Mouse (Mus musculus): ENCODE results near the gene Lpp. TPM values are rescaled to one million over a fixed set of nuclear protein-coding genes. Genes with fewer than 3 reads are reported as not detected.

The Lpp gene
- total and polyA plus RNA-seq, 3 experiments = 0.16 TPM; not detected in 2

DNA sequence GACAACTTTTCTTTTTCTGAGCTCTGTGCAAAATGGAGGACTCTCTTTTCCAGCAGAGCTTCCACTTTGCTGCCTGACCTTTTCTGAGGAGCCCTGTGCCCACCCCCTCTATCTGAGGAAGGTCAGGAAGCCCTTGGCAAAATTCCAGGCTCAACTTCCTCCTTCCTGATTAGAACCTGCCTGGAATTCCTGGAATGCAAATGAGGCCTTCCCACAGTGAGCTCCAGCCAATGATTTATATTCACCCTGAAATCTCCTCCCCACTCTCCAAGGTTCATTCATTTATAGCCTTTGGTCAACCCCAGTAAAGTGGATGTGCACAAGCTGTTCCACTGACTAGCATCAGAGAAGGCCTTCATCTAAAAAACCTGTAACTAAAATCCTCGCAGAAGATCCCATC is 632.9 kb downstream of the Lpp start:
- peaks cover 11% of the 10 kb centered on the region; the same call in 1 of the 2 replicates for H3K9me3 ChIP-seq (replicated peaks)
- TF ChIP-seq TAL1 (conservative IDR thresholded peaks at IDR 0.05; ENCODE audit: low read depth, low read length) (no peak), CTCF (IDR thresholded peaks at IDR 0.05; ENCODE audit: low read depth, low read length) (no peak), GATA2 (IDR thresholded peaks at IDR 0.05; ENCODE audit: borderline replicate concordance, low read depth, low read length) (no peak), POLR2AphosphoS5 (IDR thresholded peaks at IDR 0.05; ENCODE audit: insufficient replicate concordance, low read depth, low read length) (no peak), GATA1 (IDR thresholded peaks at IDR 0.05; ENCODE audit: borderline replicate concordance, low read length) (no peak)
- DNase-seq (ENCODE audit: low spot score) (no peak), ATAC-seq (ENCODE audit: extremely low read depth, insufficient number of reproducible peaks, low FRiP score, poor library complexity, severe bottlenecking) (no peak)
- H3K27me3 ChIP-seq (ENCODE audit: insufficient read depth, low read length) = no peaks in the 10 kb centered on the region
- H3K4me3 ChIP-seq (ENCODE audit: low read depth, low read length) = no peak overlapping the region
- H3K36me3 ChIP-seq (replicated peaks) = no peaks in the 10 kb centered on the region
- no peaks in the 10 kb centered on the region for H3K4me1 ChIP-seq (ENCODE audit: insufficient read depth, low read depth, low read length)

DNA sequence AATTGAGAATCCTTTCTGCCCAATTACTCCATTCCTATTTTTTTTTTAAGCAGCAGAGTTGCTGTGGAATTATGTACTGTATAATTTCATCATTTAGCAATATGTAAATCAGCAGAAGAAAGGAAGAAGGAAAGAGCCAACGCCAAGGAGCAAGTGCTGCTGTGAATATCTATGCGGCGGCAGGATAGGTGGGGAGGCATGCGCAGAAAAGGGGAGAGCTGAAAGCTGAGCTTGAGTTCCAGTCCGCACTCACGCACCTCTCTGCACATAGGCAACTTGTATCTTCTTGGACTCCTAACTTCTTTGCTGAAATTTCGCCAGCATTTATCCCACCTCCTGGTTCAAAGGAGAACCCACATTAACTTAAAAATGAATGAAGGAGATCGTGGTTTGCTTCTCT is 636.2 kb downstream of the Lpp start:
- DNase-seq (ENCODE audit: low spot score) (no peak), ATAC-seq (ENCODE audit: extremely low read depth, insufficient number of reproducible peaks, low FRiP score, poor library complexity, severe bottlenecking) (no peak)
- Histone ChIP-seq H3K4me3 (ENCODE audit: low read depth, low read length) (no peak overlapping the region), H3K4me1 (ENCODE audit: insufficient read depth, low read depth, low read length) (no peaks in the 10 kb centered on the region), H3K9me3 (replicated peaks) (peaks cover 10% of the 10 kb centered on the region; the same call in 1 of the 2 replicates), H3K27me3 (ENCODE audit: insufficient read depth, low read length) (no peaks in the 10 kb centered on the region), H3K36me3 (replicated peaks) (no peaks in the 10 kb centered on the region)
- TF ChIP-seq POLR2AphosphoS5 (IDR thresholded peaks at IDR 0.05; ENCODE audit: insufficient replicate concordance, low read depth, low read length) (no peak), TAL1 (conservative IDR thresholded peaks at IDR 0.05; ENCODE audit: low read depth, low read length) (no peak), CTCF (IDR thresholded peaks at IDR 0.05; ENCODE audit: low read depth, low read length) (no peak)

DNA sequence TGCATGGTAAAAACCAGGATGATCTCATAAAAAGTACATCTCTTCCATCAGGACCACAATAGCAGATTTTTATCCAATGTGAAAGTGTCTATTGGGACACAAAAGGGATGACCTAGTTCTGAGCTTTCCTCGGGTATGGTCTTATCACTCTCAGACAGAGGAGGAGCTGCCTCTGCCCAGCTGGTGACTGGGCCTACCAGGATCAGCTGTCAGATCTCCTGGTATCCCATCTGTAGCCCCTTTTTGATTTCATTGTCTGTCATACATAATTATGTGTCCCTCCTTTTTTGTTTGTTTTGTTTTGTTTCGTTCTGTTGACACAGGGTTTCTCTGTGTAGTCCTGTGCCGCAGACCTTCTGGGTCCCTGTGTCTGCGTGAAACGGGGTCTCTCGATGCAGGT is 644.1 kb downstream of the Lpp start:
- Histone ChIP-seq H3K27me3 (ENCODE audit: insufficient read depth, low read length) (no peaks in the 10 kb centered on the region), H3K36me3 (replicated peaks) (no peaks in the 10 kb centered on the region), H3K4me3 (ENCODE audit: low read depth, low read length) (no peak overlapping the region), H3K9me3 (replicated peaks) (peaks cover 27% of the 10 kb centered on the region), H3K4me1 (ENCODE audit: insufficient read depth, low read depth, low read length) (no peaks in the 10 kb centered on the region)
- DNase-seq (ENCODE audit: low spot score) = no peak
- ATAC-seq (ENCODE audit: extremely low read depth, insufficient number of reproducible peaks, low FRiP score, poor library complexity, severe bottlenecking) = no peak
- TF ChIP-seq CTCF (IDR thresholded peaks at IDR 0.05; ENCODE audit: low read depth, low read length) = no peak
- no peak for TF ChIP-seq POLR2AphosphoS5 (IDR thresholded peaks at IDR 0.05; ENCODE audit: insufficient replicate concordance, low read depth, low read length)
- no peak for TF ChIP-seq GATA1 (IDR thresholded peaks at IDR 0.05; ENCODE audit: borderline replicate concordance, low read length)
- TF ChIP-seq TAL1 (conservative IDR thresholded peaks at IDR 0.05; ENCODE audit: low read depth, low read length) = no peak
- TF ChIP-seq GATA2 (IDR thresholded peaks at IDR 0.05; ENCODE audit: borderline replicate concordance, low read depth, low read length) = no peak

DNA sequence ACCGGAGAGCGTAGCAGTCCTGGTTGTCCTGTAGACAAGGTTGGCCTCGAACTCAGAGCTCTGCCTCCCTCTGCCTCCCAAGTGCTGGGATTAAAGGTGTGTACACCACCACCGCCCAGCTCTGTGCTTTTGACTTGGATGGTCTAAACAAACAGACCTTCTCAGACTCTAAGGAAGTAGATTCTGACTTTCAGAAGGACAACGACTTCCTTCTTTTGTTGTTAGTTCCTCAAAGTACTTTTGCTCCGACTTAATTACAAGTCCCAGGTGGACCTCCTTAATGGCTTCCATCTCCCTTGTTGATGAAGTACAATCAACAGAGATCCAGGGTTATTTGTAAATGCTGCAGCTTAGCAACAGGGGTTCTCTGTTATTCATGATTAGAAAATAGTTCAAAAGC is 645.2 kb downstream of the Lpp start:
- Histone ChIP-seq H3K27me3 (ENCODE audit: insufficient read depth, low read length) (no peaks in the 10 kb centered on the region), H3K9me3 (replicated peaks) (peaks cover 29% of the 10 kb centered on the region), H3K4me1 (ENCODE audit: insufficient read depth, low read depth, low read length) (no peaks in the 10 kb centered on the region), H3K4me3 (ENCODE audit: low read depth, low read length) (no peak overlapping the region), H3K36me3 (replicated peaks) (no peaks in the 10 kb centered on the region)
- DNase-seq (ENCODE audit: low spot score) = no peak
- ATAC-seq (ENCODE audit: extremely low read depth, insufficient number of reproducible peaks, low FRiP score, poor library complexity, severe bottlenecking) = no peak
- TF ChIP-seq CTCF (IDR thresholded peaks at IDR 0.05; ENCODE audit: low read depth, low read length) (no peak), GATA2 (IDR thresholded peaks at IDR 0.05; ENCODE audit: borderline replicate concordance, low read depth, low read length) (no peak), GATA1 (IDR thresholded peaks at IDR 0.05; ENCODE audit: borderline replicate concordance, low read length) (no peak), TAL1 (conservative IDR thresholded peaks at IDR 0.05; ENCODE audit: low read depth, low read length) (no peak), POLR2AphosphoS5 (IDR thresholded peaks at IDR 0.05; ENCODE audit: insufficient replicate concordance, low read depth, low read length) (no peak)

DNA sequence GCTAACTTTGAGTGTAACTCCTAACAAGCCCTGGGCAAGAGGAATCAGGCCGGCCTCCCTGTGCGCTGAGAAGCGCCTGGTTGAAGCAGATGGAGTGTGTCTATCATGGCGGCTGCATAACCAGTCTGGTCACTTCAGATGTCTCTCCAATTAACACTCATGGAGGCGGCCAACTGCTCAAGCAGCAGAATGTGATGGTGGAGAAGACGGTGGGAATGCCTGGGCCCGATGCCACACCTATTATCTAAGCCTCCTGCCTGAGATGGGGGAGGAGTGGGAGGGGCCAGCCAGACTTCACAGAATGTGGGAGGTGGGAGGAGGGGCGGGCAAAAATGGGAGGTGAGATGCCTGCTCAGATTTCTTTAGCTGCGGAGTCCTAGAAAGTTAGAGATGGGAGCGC is 646.6 kb downstream of the Lpp start:
- no peak for DNase-seq (ENCODE audit: low spot score)
- no peak for TF ChIP-seq GATA2 (IDR thresholded peaks at IDR 0.05; ENCODE audit: borderline replicate concordance, low read depth, low read length)
- no peak for TF ChIP-seq CTCF (IDR thresholded peaks at IDR 0.05; ENCODE audit: low read depth, low read length)
- no peak for TF ChIP-seq TAL1 (conservative IDR thresholded peaks at IDR 0.05; ENCODE audit: low read depth, low read length)
- no peak for TF ChIP-seq GATA1 (IDR thresholded peaks at IDR 0.05; ENCODE audit: borderline replicate concordance, low read length)
- TF ChIP-seq POLR2AphosphoS5 (IDR thresholded peaks at IDR 0.05; ENCODE audit: insufficient replicate concordance, low read depth, low read length) = no peak
- H3K4me1 ChIP-seq (ENCODE audit: insufficient read depth, low read depth, low read length) = no peaks in the 10 kb centered on the region
- H3K9me3 ChIP-seq (replicated peaks) = peaks cover 28% of the 10 kb centered on the region
- no peak for ATAC-seq (ENCODE audit: extremely low read depth, insufficient number of reproducible peaks, low FRiP score, poor library complexity, severe bottlenecking)
- H3K4me3 ChIP-seq (ENCODE audit: low read depth, low read length) = no peak overlapping the region
- H3K27me3 ChIP-seq (ENCODE audit: insufficient read depth, low read length) = no peaks in the 10 kb centered on the region
- no peaks in the 10 kb centered on the region for H3K36me3 ChIP-seq (replicated peaks)

DNA sequence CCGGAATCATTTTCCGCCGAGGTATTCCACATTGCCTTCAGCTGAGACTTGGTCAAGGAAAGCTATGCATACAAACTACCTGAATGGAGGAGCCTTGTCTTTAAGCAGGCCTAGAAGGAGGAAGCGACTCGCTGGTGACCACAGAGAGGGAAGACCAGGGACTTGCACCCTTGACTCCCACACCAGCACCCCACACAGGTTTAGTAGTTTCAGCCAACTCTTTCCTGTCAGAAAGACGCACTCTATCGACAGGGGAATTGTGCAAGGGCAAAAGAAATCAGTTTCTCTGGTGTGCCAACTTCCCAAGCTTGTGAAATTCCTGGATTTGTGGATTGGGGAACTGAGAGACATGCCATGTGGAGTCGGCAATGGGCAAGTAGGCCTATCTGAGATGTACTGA is 647.9 kb downstream of the Lpp start:
- ATAC-seq (ENCODE audit: extremely low read depth, insufficient number of reproducible peaks, low FRiP score, poor library complexity, severe bottlenecking) (no peak), DNase-seq (ENCODE audit: low spot score) (no peak)
- no peaks in the 10 kb centered on the region for H3K36me3 ChIP-seq (replicated peaks)
- peaks cover 34% of the 10 kb centered on the region for H3K9me3 ChIP-seq (replicated peaks)
- no peaks in the 10 kb centered on the region for H3K27me3 ChIP-seq (ENCODE audit: insufficient read depth, low read length)
- TF ChIP-seq GATA2 (IDR thresholded peaks at IDR 0.05; ENCODE audit: borderline replicate concordance, low read depth, low read length) = no peak
- no peak for TF ChIP-seq TAL1 (conservative IDR thresholded peaks at IDR 0.05; ENCODE audit: low read depth, low read length)
- TF ChIP-seq CTCF (IDR thresholded peaks at IDR 0.05; ENCODE audit: low read depth, low read length) = no peak
- TF ChIP-seq POLR2AphosphoS5 (IDR thresholded peaks at IDR 0.05; ENCODE audit: insufficient replicate concordance, low read depth, low read length) = no peak
- H3K4me1 ChIP-seq (ENCODE audit: insufficient read depth, low read depth, low read length) = no peaks in the 10 kb centered on the region
- H3K4me3 ChIP-seq (ENCODE audit: low read depth, low read length) = no peak overlapping the region
